Mouse (Mus musculus) midbrain, embryonic 13.5 days (tissue): ENCODE data around the gene Taar8c. TPM values are rescaled to one million over a fixed set of nuclear protein-coding genes. Genes with fewer than 3 reads are reported as not detected.
"Not testable (repeated sequence)": the region's sequence is repeated elsewhere in the genome, so short reads cannot be mapped to it uniquely, and the experiment has no call there.

Experiments
- ATAC-seq: fragments of 200-750 bp; cut with Nextera tagmentation; 2 replicates; pipeline ENCODE4 v1.8.0; 2017; ENCODE audit warnings: mild to moderate bottlenecking, moderate TSS enrichment, moderate library complexity
- H3K27ac ChIP-seq: fragments of 300-500 bp; sonication (generic); 2 replicates; pipeline ENCODE4 v1.5.1; 2015; ENCODE audit warnings: inconsistent platforms, mild to moderate bottlenecking, moderate library complexity
- H3K27me3 ChIP-seq: fragments of 300-500 bp; sonication (generic); 2 replicates; pipeline ENCODE4 v1.6.1; 2015; ENCODE audit warnings: mild to moderate bottlenecking, inconsistent platforms
- H3K36me3 ChIP-seq: fragments of 300-500 bp; sonication (generic); 2 replicates; pipeline ENCODE4 v1.6.1; 2015; ENCODE audit warnings: mild to moderate bottlenecking, inconsistent platforms
- H3K4me1 ChIP-seq: fragments of 300-500 bp; sonication (generic); replicated peaks from 2 replicates; pipeline ENCODE4 v1.6.1; 2015; ENCODE audit warnings: inconsistent platforms
- H3K4me2 ChIP-seq: fragments of 300-500 bp; sonication (generic); replicated peaks from 2 replicates; pipeline ENCODE4 v1.6.1; 2015; ENCODE audit warnings: moderate library complexity, mild to moderate bottlenecking, inconsistent platforms
- H3K4me3 ChIP-seq: fragments of 300-500 bp; sonication (generic); replicated peaks from 2 replicates; pipeline ENCODE4 v1.5.1; 2015; ENCODE audit warnings: mild to moderate bottlenecking, inconsistent platforms
- H3K9ac ChIP-seq: fragments of 300-500 bp; sonication (generic); replicated peaks from 2 replicates; pipeline ENCODE4 v1.6.1; 2015; ENCODE audit warnings: mild to moderate bottlenecking, inconsistent platforms
- H3K9me3 ChIP-seq: fragments of 300-500 bp; sonication (generic); 2 replicates; pipeline ENCODE4 v1.6.1; 2016; ENCODE audit warnings: mild to moderate bottlenecking, inconsistent platforms
- WGBS: fragments of 180-500 bp; shearing (Covaris S2); methylation state at CpG from one replicate; pipeline ENCODE4 v1.1.7; 2015; 5-methylcytosine and 5-hydroxymethylcytosine counted together
- polyA plus RNA-seq: library from polyadenylated mRNA; unstranded; fragments of >200 nt; fragmentation: Nextera tagmentation; extraction: Ambion mirVana; gene quantifications from 2 replicates; pipeline ENCODE4 v1.2.1, GENCODE M21; 2015

Gene Taar8c
- polyA plus RNA-seq, result not detected in 2 replicates

DNA sequence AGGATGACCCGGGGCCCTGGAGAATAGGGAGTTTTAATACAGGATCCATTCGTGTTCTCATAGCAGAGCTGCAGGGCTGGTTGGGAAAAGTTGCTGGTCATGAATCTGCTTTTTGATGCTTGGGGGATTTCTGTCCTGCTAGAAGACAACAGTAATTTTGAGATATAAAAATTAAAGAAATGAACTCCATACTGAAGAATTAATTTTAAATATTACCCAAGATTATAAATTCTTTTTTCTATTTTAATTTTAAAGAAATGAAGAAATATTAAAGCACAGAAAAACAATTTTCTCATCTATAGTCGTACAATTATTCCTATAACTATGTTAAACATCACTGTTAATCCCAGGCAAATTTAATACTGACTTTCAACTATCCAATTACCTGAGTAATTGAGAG lies at the start of gene Taar8c:
TSS of gene Taar8c (minus strand) at position 101 of the 400 bp plus-strand sequence.
- not testable (repeated sequence) for H3K4me2 ChIP-seq, H3K4me1 ChIP-seq, H3K4me3 ChIP-seq, ATAC-seq, H3K9ac ChIP-seq, H3K9me3 ChIP-seq, H3K27ac ChIP-seq, H3K27me3 ChIP-seq, H3K36me3 ChIP-seq
- 92% methylated on average over 1 of the region's 3 CpGs for WGBS

GRCm38 (mm10) chr10:24150086-24150485 lies 48.4 kb upstream of the Taar8c start:
- peaks cover 30% of the 10 kb centered on the region for H3K4me1 ChIP-seq
- no peaks in the 10 kb centered on the region for H3K27me3 ChIP-seq
- peak overlapping the region; percentile 58 for H3K4me2 ChIP-seq
- H3K27ac ChIP-seq, result no peak overlapping the region
- H3K36me3 ChIP-seq, result peaks cover under 1% of the 10 kb centered on the region; the same call in 1 of the 2 replicates
- 60% methylated on average over 7 of the region's 7 CpGs for WGBS
- ATAC-seq, result no peak
- H3K9ac ChIP-seq, result peak overlapping the region; percentile 88
- peak overlapping the region; percentile 82 for H3K4me3 ChIP-seq
- H3K9me3 ChIP-seq, result no peaks in the 10 kb centered on the region

- H3K36me3 ChIP-seq, result no peaks in the 10 kb centered on the region
- peak within 1 kb of the TSS; percentile 88 for H3K9ac ChIP-seq
- H3K27me3 ChIP-seq, result no peaks in the 10 kb centered on the region
- under 1% methylated on average over 44 of the region's 45 CpGs for WGBS
- peaks cover 30% of the 10 kb centered on the region for H3K4me1 ChIP-seq
- H3K4me3 ChIP-seq, result peak within 1 kb of the TSS; percentile 82
- peak; percentile 99 for ATAC-seq
- H3K27ac ChIP-seq, result peak within 1 kb of the TSS; percentile 76
- peak within 1 kb of the TSS; percentile 58 for H3K4me2 ChIP-seq
- no peaks in the 10 kb centered on the region for H3K9me3 ChIP-seq
These were observed 47.5 kb upstream of the Taar8c start, which contains the start of gene Stx7 for GRCm38 (mm10) chr10:24149135-24149781. Gene Stx7 (plus strand): TSS chr10:24149302.

DNA sequence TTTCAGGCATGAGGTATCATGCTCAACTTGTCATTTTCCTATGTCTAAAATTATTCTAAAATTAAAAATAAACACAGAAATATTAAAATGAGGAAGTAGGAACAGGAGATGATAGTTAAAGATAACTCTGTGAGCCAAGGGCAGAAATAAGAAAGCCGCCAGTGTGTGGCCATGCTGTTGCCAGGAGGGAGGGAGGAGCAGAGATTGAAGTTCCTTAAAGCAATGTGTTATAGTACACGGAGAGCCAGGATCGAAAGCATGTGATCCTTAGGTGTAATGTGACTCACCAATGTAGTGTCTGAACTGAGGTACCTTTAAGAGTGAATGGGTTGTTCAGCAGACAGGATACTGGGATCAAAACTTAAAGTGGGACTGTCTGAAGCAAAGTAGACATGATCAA lies 41.0 kb upstream of the Taar8c start:
- Histone ChIP-seq H3K9me3 (no peaks in the 10 kb centered on the region), H3K4me1 (no peaks in the 10 kb centered on the region), H3K27me3 (no peaks in the 10 kb centered on the region), H3K9ac (no peak overlapping the region), H3K36me3 (no peaks in the 10 kb centered on the region), H3K27ac (no peak overlapping the region), H3K4me2 (no peak overlapping the region), H3K4me3 (no peak overlapping the region)
- ATAC-seq, result no peak
- WGBS, result 93% methylated on average over 3 of the region's 3 CpGs

DNA sequence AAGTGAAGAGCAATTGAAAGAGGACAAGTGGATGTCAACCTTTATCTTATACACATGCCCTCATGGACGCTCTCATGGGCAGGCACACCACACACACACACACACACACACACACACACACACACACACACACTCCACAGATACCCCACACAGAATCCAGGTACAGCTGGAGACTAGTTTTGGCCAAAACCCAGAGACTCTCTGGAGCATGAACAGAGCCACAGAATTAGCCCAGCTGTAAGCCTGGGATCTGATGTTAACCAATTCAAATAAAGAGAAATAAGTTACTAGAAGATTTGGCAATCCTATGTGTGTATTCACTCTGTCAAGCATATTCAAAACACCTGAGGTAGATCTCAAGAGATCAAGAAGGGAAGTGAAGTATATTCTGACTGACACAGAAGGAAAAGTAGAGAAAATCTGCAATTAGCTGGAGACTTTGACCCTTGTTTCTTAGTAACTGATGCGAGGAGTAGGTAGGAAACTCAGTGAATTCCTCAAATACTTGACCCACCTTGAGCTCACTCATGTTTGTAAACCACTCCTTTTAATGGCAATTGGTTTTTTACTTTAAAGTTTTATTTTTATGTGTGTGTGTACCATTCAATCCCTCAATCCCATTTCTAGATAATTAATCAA lies 37.0 kb upstream of the Taar8c start:
- Histone ChIP-seq H3K27ac (no peak overlapping the region), H3K9ac (no peak overlapping the region), H3K27me3 (no peaks in the 10 kb centered on the region), H3K4me1 (no peaks in the 10 kb centered on the region), H3K4me2 (no peak overlapping the region), H3K36me3 (no peaks in the 10 kb centered on the region), H3K9me3 (no peaks in the 10 kb centered on the region), H3K4me3 (no peak overlapping the region)
- no peak for ATAC-seq
- WGBS, result 85% methylated on average over 2 of the region's 2 CpGs

- peaks cover 8% of the 10 kb centered on the region; the same call in 1 of the 2 replicates for H3K4me1 ChIP-seq
- H3K9ac ChIP-seq, result no peak overlapping the region
- WGBS, result 63% methylated on average over 7 of the region's 7 CpGs
- no peaks in the 10 kb centered on the region for H3K9me3 ChIP-seq
- no peak overlapping the region for H3K27ac ChIP-seq
- no peak for ATAC-seq
- H3K36me3 ChIP-seq, result no peaks in the 10 kb centered on the region
- no peaks in the 10 kb centered on the region for H3K27me3 ChIP-seq
- H3K4me2 ChIP-seq, result no peak overlapping the region
- H3K4me3 ChIP-seq, result no peak overlapping the region
These were observed 32.4 kb upstream of the Taar8c start for GRCm38 (mm10) chr10:24134071-24134645.

DNA sequence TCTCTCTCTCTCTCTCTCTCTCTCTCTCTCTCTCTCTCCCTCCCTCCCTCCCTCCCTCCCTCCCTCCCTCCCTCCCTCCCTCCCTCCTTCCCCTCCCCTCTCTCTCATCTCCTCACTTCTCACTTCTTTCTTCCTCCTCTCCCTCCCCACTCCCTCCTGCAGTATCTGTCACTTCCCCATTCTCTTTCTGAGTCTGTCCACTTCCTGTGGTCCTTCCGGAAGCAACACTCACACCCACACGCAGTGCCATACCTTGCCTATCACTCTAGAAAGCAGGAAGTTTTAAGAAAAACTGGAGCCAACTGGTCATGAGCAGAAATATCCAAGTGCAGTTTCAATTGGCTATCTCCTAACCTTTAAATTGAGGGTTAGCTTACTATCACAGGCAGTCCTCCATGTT lies 31.4 kb upstream of the Taar8c start:
- Histone ChIP-seq H3K9ac (no peak overlapping the region), H3K9me3 (no peaks in the 10 kb centered on the region), H3K4me3 (no peak overlapping the region), H3K27me3 (no peaks in the 10 kb centered on the region), H3K36me3 (no peaks in the 10 kb centered on the region), H3K4me1 (peaks cover 8% of the 10 kb centered on the region; the same call in 1 of the 2 replicates), H3K4me2 (no peak overlapping the region), H3K27ac (no peak overlapping the region)
- WGBS, result 62% methylated on average over 2 of the region's 2 CpGs
- ATAC-seq, result no peak

DNA sequence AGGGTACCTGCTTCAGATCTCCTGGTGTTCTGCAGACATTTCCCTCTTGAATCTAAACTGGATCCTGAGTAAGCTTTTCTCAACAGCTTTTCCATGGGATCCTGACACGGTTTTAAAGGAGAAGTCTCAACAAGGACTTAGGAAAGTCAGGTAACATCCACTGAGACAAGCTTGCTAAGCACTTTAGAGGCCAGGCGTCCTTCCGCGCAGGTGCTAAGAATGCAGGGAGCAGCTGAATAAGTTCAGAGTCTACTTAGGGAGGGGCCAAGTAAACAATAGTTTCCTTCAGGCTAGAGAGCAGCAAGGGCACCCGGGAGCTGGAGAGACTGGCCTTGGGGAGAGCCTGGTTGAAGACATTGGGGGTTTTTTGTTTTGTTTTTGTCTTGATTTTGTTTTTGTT lies 30.6 kb upstream of the Taar8c start:
- Histone ChIP-seq H3K9me3 (no peaks in the 10 kb centered on the region), H3K9ac (0 out of 2 replicates have a peak overlapping the region, but pooled peaks have one; percentile 7), H3K4me1 (peaks cover 8% of the 10 kb centered on the region; the same call in 1 of the 2 replicates), H3K27ac (no peak overlapping the region), H3K36me3 (no peaks in the 10 kb centered on the region), H3K4me3 (no peak overlapping the region), H3K27me3 (no peaks in the 10 kb centered on the region), H3K4me2 (no peak overlapping the region)
- no peak for ATAC-seq
- 6% methylated on average over 5 of the region's 5 CpGs for WGBS

DNA sequence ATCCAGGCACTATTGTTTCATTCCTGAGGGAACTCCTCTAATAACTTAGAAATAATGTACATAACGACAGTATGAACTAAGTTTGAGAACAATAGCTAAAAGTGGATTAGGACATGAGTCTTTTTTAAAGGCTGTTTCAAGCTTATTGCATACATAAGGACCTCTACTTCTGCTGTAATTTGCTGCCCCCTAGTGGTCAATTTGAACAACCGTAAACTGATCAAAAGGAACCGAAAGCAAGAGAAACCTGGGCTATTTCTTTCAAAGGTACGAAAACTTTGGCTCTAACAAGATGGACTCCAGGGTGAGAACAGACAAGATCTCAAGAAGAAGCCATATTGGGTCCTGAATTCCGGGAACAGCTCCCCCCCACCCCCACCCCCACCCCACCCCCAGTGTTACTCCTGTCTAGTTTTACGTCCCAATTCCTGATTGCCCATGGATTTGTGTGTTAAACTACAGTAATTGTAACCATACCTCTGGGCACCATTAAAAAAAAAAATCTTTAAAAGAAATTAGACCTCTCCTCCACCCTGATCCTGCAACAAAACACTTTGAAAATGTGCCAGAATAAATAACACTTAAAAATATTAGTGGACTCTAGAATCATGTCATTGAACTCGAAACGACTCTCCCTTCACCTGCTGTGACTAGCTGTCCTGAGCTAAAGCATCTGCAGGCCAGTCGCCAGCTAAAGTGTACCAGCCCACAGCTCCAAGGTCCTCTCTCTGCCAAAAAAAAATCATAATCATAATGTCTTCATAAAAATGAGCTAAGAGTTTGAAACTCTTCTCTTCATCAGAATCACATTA lies 29.9 kb upstream of the Taar8c start:
- peak; percentile 84 for ATAC-seq
- peaks cover 8% of the 10 kb centered on the region; the same call in 1 of the 2 replicates for H3K4me1 ChIP-seq
- H3K9ac ChIP-seq, result no peak overlapping the region
- no peak overlapping the region for H3K27ac ChIP-seq
- H3K9me3 ChIP-seq, result no peaks in the 10 kb centered on the region
- 27% methylated on average over 9 of the region's 9 CpGs for WGBS
- H3K27me3 ChIP-seq, result no peaks in the 10 kb centered on the region
- no peak overlapping the region for H3K4me3 ChIP-seq
- no peaks in the 10 kb centered on the region for H3K36me3 ChIP-seq
- peak overlapping the region; percentile 32 for H3K4me2 ChIP-seq

- no peaks in the 10 kb centered on the region for H3K27me3 ChIP-seq
- no peak overlapping the region for H3K4me3 ChIP-seq
- H3K4me1 ChIP-seq, result no peaks in the 10 kb centered on the region
- WGBS, result 49% methylated on average over 6 of the region's 6 CpGs
- no peak for ATAC-seq
- H3K9ac ChIP-seq, result no peak overlapping the region
- H3K27ac ChIP-seq, result no peak overlapping the region
- no peaks in the 10 kb centered on the region for H3K36me3 ChIP-seq
- H3K9me3 ChIP-seq, result no peaks in the 10 kb centered on the region
- H3K4me2 ChIP-seq, result no peak overlapping the region
These were observed 9.5 kb upstream of the Taar8c start for GRCm38 (mm10) chr10:24111116-24111778.

GRCm38 (mm10) chr10:24109434-24109833 lies 7.7 kb upstream of the Taar8c start, which contains the start of gene Taar9:
Gene Taar9 (minus strand): TSS chr10:24109534.
- not testable (repeated sequence) for H3K4me3 ChIP-seq, H3K9ac ChIP-seq, H3K27ac ChIP-seq, H3K36me3 ChIP-seq, H3K4me1 ChIP-seq, H3K27me3 ChIP-seq, ATAC-seq, H3K9me3 ChIP-seq, H3K4me2 ChIP-seq
- 87% methylated on average over 8 of the region's 8 CpGs for WGBS
